Mouse (Mus musculus) small intestine, adult 2 months (tissue): Measurements from ENCODE around the gene Cacna1d. TPM values are rescaled to one million over a fixed set of nuclear protein-coding genes. Genes with fewer than 3 reads are reported as not detected.

ENCODE experiments used
- H3K27ac ChIP-seq: fragments of 200-500 bp; 2 replicates; pipeline ENCODE4 v1.5.1; 2012; ENCODE audit warnings: low read depth, low read length, control low read depth, inconsistent platforms; ENCODE audit not compliant: insufficient read depth
- H3K27me3 ChIP-seq: fragments of 200-500 bp; 2 replicates; pipeline ENCODE4 v1.6.1; 2012; ENCODE audit warnings: mild to moderate bottlenecking, moderate library complexity, low read length, inconsistent platforms; ENCODE audit not compliant: control insufficient read depth, insufficient read depth
- H3K36me3 ChIP-seq: fragments of 200-500 bp; 2 replicates; pipeline ENCODE4 v1.6.1; 2012; ENCODE audit warnings: mild to moderate bottlenecking, low read length, control low read depth, inconsistent platforms; ENCODE audit not compliant: control insufficient read depth, insufficient read depth
- H3K4me1 ChIP-seq: fragments of 200-500 bp; 2 replicates; pipeline ENCODE4 v1.6.1; 2012; ENCODE audit warnings: low read length, inconsistent platforms, mixed read lengths; ENCODE audit not compliant: control insufficient read depth, insufficient read depth, insufficient read length
- H3K4me3 ChIP-seq: fragments of 200-500 bp; 2 replicates; pipeline ENCODE4 v1.5.1; 2012; ENCODE audit warnings: low read depth, mild to moderate bottlenecking, control low read depth, inconsistent platforms, low read length, moderate library complexity
- CTCF ChIP-seq: fragments of 200-500 bp; IDR thresholded peaks from 2 replicates; pipeline ENCODE4 v1.5.1; 2012; ENCODE audit warnings: low read depth, mild to moderate bottlenecking, control low read depth, inconsistent platforms, low read length, moderate library complexity, mixed read lengths; ENCODE audit not compliant: insufficient replicate concordance, insufficient read length; ENCODE audit errors: extremely low read depth
- POLR2A ChIP-seq: fragments of 200-500 bp; IDR thresholded peaks from 2 replicates; pipeline ENCODE4 v1.6.1; 2012; ENCODE audit warnings: low read depth, mild to moderate bottlenecking, control low read depth, inconsistent platforms, low read length, moderate library complexity
- WGBS: fragments of 180-500 bp; shearing (Covaris S2); methylation state at CpG from one replicate; pipeline ENCODE4 v1.1.7; 2018; 5-methylcytosine and 5-hydroxymethylcytosine counted together
- polyA plus RNA-seq: library from polyadenylated mRNA; depleted of rRNA; stranded (reverse); fragments of >200 nt; gene quantifications from 2 replicates; pipeline ENCODE4 v1.2.3, GENCODE M21; 2012

The Cacna1d gene
- polyA plus RNA-seq, 1 experiment: 2.3 TPM

- peaks cover 14% of the 10 kb centered on the region; the same call in 1 of the 2 replicates for H3K36me3 ChIP-seq
- 78% methylated on average over 7 of the region's 7 CpGs for WGBS
- no peak overlapping the region for H3K4me3 ChIP-seq
- no peaks in the 10 kb centered on the region for H3K4me1 ChIP-seq
- H3K27ac ChIP-seq: no peak overlapping the region
- H3K27me3 ChIP-seq: no peaks in the 10 kb centered on the region
- TF ChIP-seq POLR2A (no peak), CTCF (no peak)
These were observed 447.8 kb downstream of the Cacna1d start for GRCm38 (mm10) chr14:30043356-30043940.

GRCm38 (mm10) chr14:30041836-30042235 lies 449.4 kb downstream of the Cacna1d start:
- no peak overlapping the region for H3K4me3 ChIP-seq
- no peaks in the 10 kb centered on the region for H3K27me3 ChIP-seq
- no peaks in the 10 kb centered on the region for H3K4me1 ChIP-seq
- peaks cover 26% of the 10 kb centered on the region for H3K36me3 ChIP-seq
- WGBS: 66% methylated on average over 9 of the region's 9 CpGs
- TF ChIP-seq CTCF (no peak), POLR2A (no peak)
- H3K27ac ChIP-seq: no peak overlapping the region

- Histone ChIP-seq H3K36me3 (peaks cover 42% of the 10 kb centered on the region), H3K27ac (no peak overlapping the region), H3K4me1 (no peaks in the 10 kb centered on the region), H3K27me3 (no peaks in the 10 kb centered on the region), H3K4me3 (no peak overlapping the region)
- TF ChIP-seq CTCF: no peak
- TF ChIP-seq POLR2A: no peak
- 67% methylated on average over 4 of the region's 4 CpGs for WGBS
These were observed 451.8 kb downstream of the Cacna1d start for GRCm38 (mm10) chr14:30039413-30039812.

- Histone ChIP-seq H3K36me3 (peaks cover 52% of the 10 kb centered on the region), H3K27ac (no peak overlapping the region), H3K4me1 (no peaks in the 10 kb centered on the region), H3K27me3 (no peaks in the 10 kb centered on the region), H3K4me3 (no peak overlapping the region)
- 91% methylated on average over 18 of the region's 18 CpGs for WGBS
- TF ChIP-seq CTCF (no peak), POLR2A (no peak)
These were observed 452.8 kb downstream of the Cacna1d start for GRCm38 (mm10) chr14:30038431-30038830.

GRCm38 (mm10) chr14:30033405-30033804 lies 457.9 kb downstream of the Cacna1d start:
- 74% methylated on average over 8 of the region's 8 CpGs for WGBS
- no peaks in the 10 kb centered on the region for H3K4me1 ChIP-seq
- no peak overlapping the region for H3K4me3 ChIP-seq
- no peak overlapping the region for H3K27ac ChIP-seq
- peaks cover 61% of the 10 kb centered on the region for H3K36me3 ChIP-seq
- TF ChIP-seq POLR2A (no peak), CTCF (no peak)
- no peaks in the 10 kb centered on the region for H3K27me3 ChIP-seq

- no peaks in the 10 kb centered on the region for H3K27me3 ChIP-seq
- TF ChIP-seq POLR2A (no peak), CTCF (peak; percentile 58)
- H3K4me3 ChIP-seq: no peak overlapping the region
- H3K36me3 ChIP-seq: peaks cover 30% of the 10 kb centered on the region
- H3K27ac ChIP-seq: no peak overlapping the region
- no peaks in the 10 kb centered on the region; the same call in 1 of the 2 replicates for H3K4me1 ChIP-seq
- WGBS: 56% methylated on average over 2 of the region's 2 CpGs
These were observed 463.9 kb downstream of the Cacna1d start for GRCm38 (mm10) chr14:30027378-30027777.

GRCm38 (mm10) chr14:30024387-30024786 lies 466.9 kb downstream of the Cacna1d start:
- TF ChIP-seq CTCF: no peak
- no peak for TF ChIP-seq POLR2A
- Histone ChIP-seq H3K36me3 (peaks cover 21% of the 10 kb centered on the region), H3K4me1 (peaks cover 8% of the 10 kb centered on the region; the same call in 1 of the 2 replicates), H3K4me3 (no peak overlapping the region), H3K27me3 (no peaks in the 10 kb centered on the region), H3K27ac (no peak overlapping the region)
- WGBS: 23% methylated on average over 7 of the region's 7 CpGs

GRCm38 (mm10) chr14:30022471-30022870 lies 468.8 kb downstream of the Cacna1d start:
- H3K27me3 ChIP-seq: no peaks in the 10 kb centered on the region
- H3K36me3 ChIP-seq: peaks cover 21% of the 10 kb centered on the region
- 89% methylated on average over 6 of the region's 6 CpGs for WGBS
- H3K4me3 ChIP-seq: no peak overlapping the region
- no peak overlapping the region for H3K27ac ChIP-seq
- no peak for TF ChIP-seq POLR2A
- no peak for TF ChIP-seq CTCF
- peaks cover 24% of the 10 kb centered on the region; the same call in 1 of the 2 replicates for H3K4me1 ChIP-seq
